Mouse (Mus musculus) limb, embryonic 14.5 days (tissue): ENCODE measurements around the gene Plce1. TPM values are rescaled to one million over a fixed set of nuclear protein-coding genes. Genes with fewer than 3 reads are reported as not detected.
A peak's percentile ranks its signal among the peaks of the same experiment; 100 is the strongest.

Source experiments
- ATAC-seq: fragments of 200-750 bp; cut with Nextera tagmentation; 2 replicates; pipeline ENCODE4 v1.8.0; 2017; ENCODE audit warnings: low read depth, moderate number of reproducible peaks, moderate TSS enrichment; ENCODE audit not compliant: low FRiP score
- DNase-seq: peaks from one replicate; pipeline ENCODE4 v3.0.0-alpha.2; 2015; ENCODE audit warnings: low spot score
- H3K27ac ChIP-seq: fragments of 300-500 bp; sonication (generic); replicated peaks from 2 replicates; pipeline ENCODE4 v1.5.1; 2014; ENCODE audit warnings: low read depth, mild to moderate bottlenecking, low read length, moderate library complexity, mixed read lengths
- H3K27me3 ChIP-seq: fragments of 300-500 bp; sonication (generic); 2 replicates; pipeline ENCODE4 v1.6.1; 2014; ENCODE audit warnings: low read length, mixed read lengths; ENCODE audit not compliant: control insufficient read depth, insufficient read depth
- H3K36me3 ChIP-seq: fragments of 300-500 bp; sonication (generic); 2 replicates; pipeline ENCODE4 v1.6.1; 2014; ENCODE audit warnings: mild to moderate bottlenecking, low read length, moderate library complexity, mixed read lengths; ENCODE audit not compliant: control insufficient read depth, insufficient read depth
- H3K4me1 ChIP-seq: fragments of 300-500 bp; sonication (generic); 2 replicates; pipeline ENCODE4 v1.6.1; 2014; ENCODE audit warnings: antibody characterized with exemption, low read length, mixed read lengths; ENCODE audit not compliant: control insufficient read depth, insufficient read depth
- H3K4me2 ChIP-seq: fragments of 300-500 bp; sonication (generic); replicated peaks from 2 replicates; pipeline ENCODE4 v1.6.1; 2014; ENCODE audit warnings: low read depth, mild to moderate bottlenecking, low read length, moderate library complexity; ENCODE audit not compliant: severe bottlenecking
- H3K4me3 ChIP-seq: fragments of 300-500 bp; sonication (generic); replicated peaks from 2 replicates; pipeline ENCODE4 v1.5.1; 2014; ENCODE audit warnings: low read length
- H3K9ac ChIP-seq: fragments of 300-500 bp; sonication (generic); 2 replicates; pipeline ENCODE4 v1.6.1; 2014; ENCODE audit warnings: mild to moderate bottlenecking, low read depth, low read length, moderate library complexity; ENCODE audit not compliant: severe bottlenecking
- H3K9me3 ChIP-seq: fragments of 300-500 bp; sonication (generic); 2 replicates; pipeline ENCODE4 v1.6.1; 2016; ENCODE audit warnings: low read length; ENCODE audit not compliant: control insufficient read depth
- POLR2A ChIP-seq: fragments of 200-500 bp; IDR thresholded peaks from 2 replicates; pipeline ENCODE4 v1.8.0; 2012; ENCODE audit warnings: inconsistent platforms, mild to moderate bottlenecking, moderate library complexity, borderline replicate concordance; ENCODE audit not compliant: insufficient read depth, insufficient read length; ENCODE audit errors: extremely low read depth
- WGBS: fragments of 180-500 bp; shearing (Covaris S2); extraction: QIAGEN DNeasy Blood & Tissue Kit; methylation state at CpG from one replicate; pipeline ENCODE4 v1.1.7; 2014; 5-methylcytosine and 5-hydroxymethylcytosine counted together
- polyA plus RNA-seq, 2 experiments: library from polyadenylated mRNA; depleted of rRNA in 1 of 2; stranded (reverse) in 1 of 2; unstranded in 1 of 2; fragments of >200 nt; fragmentation: Nextera tagmentation in 1 of 2; extraction: Ambion mirVana in 1 of 2; gene quantifications; 2 replicates each; pipeline versions ENCODE4 v1.2.1 to v1.2.3; 2012 to 2014

Plce1 gene
- polyA plus RNA-seq, 2 experiments = 12.6 to 13.3 TPM

DNA sequence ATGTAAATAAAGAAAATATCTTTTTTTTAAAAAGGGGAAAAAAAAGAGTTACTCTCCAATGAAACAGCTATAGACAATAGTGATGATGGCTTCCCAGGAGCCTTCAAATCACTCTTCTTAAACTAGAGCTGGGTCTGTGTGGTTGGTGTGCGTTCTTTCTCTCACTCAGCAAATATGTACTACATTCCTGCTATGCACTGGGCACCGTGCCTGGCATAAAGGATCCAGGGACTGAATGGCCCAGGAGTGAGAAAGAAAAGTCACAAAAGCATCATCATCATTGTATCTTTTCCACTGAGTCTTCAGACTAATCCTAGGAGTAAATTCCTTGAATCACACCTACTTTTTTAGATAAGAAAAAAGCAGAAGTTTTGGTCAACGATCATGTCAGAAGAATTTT is 276.3 kb downstream of the Plce1 start:
- ATAC-seq = no peak
- Histone ChIP-seq H3K27me3 (no peaks in the 10 kb centered on the region), H3K9me3 (no peaks in the 10 kb centered on the region), H3K4me2 (no peak overlapping the region), H3K9ac (no peak overlapping the region), H3K36me3 (0 out of 2 replicates have a peak, but pooled peaks cover 9% of the 10 kb centered on the region), H3K4me3 (no peak overlapping the region), H3K27ac (no peak overlapping the region), H3K4me1 (peaks cover 7% of the 10 kb centered on the region; the same call in 1 of the 2 replicates)
- DNase-seq = no peak
- WGBS = 83% methylated on average over 3 of the region's 3 CpGs
- no peak for TF ChIP-seq POLR2A

DNA sequence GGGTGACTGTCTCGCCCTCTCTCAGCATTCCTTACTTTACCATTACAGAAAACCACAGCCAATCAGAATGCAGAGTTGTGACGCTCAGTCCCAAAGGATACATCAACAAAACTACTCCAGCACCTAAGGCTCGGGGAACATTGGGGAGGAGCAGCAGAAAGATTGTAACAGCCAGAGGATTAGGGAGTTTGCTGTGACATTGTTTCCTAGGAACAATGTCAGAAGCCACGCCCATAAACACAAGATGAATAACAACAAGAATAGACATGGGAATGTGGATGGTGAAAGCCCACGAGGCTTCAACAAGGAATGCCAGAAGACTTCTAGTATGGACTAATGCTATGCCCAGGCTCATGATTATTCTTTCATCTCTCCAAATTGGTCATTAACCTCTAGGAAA is 277.1 kb downstream of the Plce1 start:
- no peak overlapping the region for H3K4me3 ChIP-seq
- no peak overlapping the region for H3K4me2 ChIP-seq
- H3K9me3 ChIP-seq = no peaks in the 10 kb centered on the region
- no peaks in the 10 kb centered on the region for H3K27me3 ChIP-seq
- DNase-seq (no peak), ATAC-seq (no peak)
- no peak overlapping the region for H3K27ac ChIP-seq
- H3K9ac ChIP-seq = no peak overlapping the region
- H3K4me1 ChIP-seq = peaks cover 7% of the 10 kb centered on the region; the same call in 1 of the 2 replicates
- no peak for TF ChIP-seq POLR2A
- 55% methylated on average over 5 of the region's 5 CpGs for WGBS
- 0 out of 2 replicates have a peak, but pooled peaks cover 9% of the 10 kb centered on the region for H3K36me3 ChIP-seq

DNA sequence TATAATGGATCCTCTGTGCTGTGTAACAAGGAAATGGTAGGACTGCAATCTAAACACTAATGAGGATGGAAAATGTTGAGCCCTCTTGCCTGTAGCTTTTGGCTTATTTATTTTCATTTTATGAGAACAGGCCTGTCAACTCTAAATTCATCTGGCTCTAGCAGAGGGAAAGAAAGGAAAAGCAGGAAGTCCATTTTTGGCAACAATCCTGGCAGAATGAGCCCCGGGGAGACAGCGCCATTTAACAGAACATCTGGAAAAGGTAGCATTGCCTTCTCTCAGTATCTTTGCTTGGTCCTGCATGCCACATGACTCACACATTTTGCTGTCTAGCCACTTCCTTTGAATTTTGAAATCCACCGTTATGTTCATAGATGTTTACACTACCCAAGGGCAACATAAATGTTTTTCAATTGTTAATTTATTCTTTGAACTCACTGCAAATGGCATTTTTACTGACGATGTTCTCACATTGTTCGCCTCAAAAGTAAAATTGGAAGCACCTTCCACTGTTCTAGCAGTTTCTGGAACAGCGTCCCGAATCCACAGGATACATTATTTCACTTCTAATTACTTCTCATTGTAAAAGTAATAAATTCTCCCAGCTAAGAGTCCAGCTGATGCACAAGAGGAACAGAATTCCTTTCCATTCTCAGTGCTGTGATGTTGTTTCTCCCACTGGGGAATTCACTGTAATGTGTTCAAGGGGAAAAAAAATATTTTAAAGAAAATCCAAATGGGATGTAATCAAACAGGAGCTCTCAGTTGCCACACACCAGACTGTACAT is 278.0 kb downstream of the Plce1 start:
- Histone ChIP-seq H3K9ac (no peak overlapping the region), H3K4me1 (peaks cover 7% of the 10 kb centered on the region; the same call in 1 of the 2 replicates), H3K27me3 (no peaks in the 10 kb centered on the region), H3K36me3 (0 out of 2 replicates have a peak, but pooled peaks cover 9% of the 10 kb centered on the region), H3K4me2 (no peak overlapping the region), H3K27ac (no peak overlapping the region), H3K9me3 (no peaks in the 10 kb centered on the region), H3K4me3 (no peak overlapping the region)
- ATAC-seq = peak; percentile 83
- peak; percentile 82 for DNase-seq
- no peak for TF ChIP-seq POLR2A
- 11% methylated on average over 7 of the region's 7 CpGs for WGBS

DNA sequence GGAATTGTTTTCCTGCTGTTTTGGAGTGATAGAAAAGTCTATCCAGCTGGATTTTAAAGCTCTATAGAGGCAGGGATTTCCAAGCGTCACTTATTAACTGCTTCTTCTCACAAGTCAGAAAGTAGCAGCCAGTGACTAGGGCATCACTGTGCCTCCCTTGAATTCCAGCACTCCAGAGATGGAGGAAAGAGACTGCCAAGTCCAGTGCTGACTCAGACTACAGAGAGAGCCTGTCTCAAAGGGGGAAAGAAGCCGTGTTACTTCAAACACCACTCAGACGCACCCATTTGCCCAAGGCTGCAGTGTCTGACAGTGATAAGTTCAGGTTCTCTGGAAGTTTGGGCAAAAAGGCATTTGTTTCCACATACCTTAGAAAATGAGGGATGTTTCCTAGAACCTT is 279.5 kb downstream of the Plce1 start:
- no peak for DNase-seq

DNA sequence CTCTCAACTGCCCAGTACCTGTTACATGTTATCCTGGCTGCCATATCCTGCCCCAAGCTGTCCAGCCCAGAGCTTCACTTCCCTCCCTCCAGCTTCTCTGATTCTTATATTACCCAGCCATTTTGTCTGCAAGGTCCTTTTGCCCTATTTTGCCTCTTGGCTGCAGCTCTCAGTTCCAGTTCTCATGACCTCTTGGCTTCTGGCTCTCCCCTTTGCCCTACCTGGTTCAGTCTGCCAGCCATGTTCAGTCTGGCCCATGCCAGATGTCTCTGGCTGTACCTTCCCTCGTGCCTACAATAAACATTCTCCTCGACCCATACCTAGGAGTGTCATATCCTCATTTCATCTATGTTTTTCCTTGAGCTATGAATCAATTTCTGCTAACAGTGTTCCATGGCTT is 285.4 kb downstream of the Plce1 start:
- no peak for TF ChIP-seq POLR2A
- Histone ChIP-seq H3K4me1 (no peaks in the 10 kb centered on the region), H3K9ac (no peak overlapping the region), H3K4me3 (no peak overlapping the region), H3K36me3 (peaks cover 6% of the 10 kb centered on the region; the same call in 1 of the 2 replicates), H3K4me2 (no peak overlapping the region), H3K27me3 (no peaks in the 10 kb centered on the region), H3K27ac (no peak overlapping the region), H3K9me3 (no peaks in the 10 kb centered on the region)
- DNase-seq (no peak), ATAC-seq (no peak)
- 79% methylated on average over 2 of the region's 2 CpGs for whole genome bisulfite sequencing

More for the DNA sequence above, 279.5 kb downstream of the Plce1 start:
- no peaks in the 10 kb centered on the region for H3K27me3 ChIP-seq
- no peaks in the 10 kb centered on the region for H3K9me3 ChIP-seq
- no peak overlapping the region for H3K27ac ChIP-seq
- no peak for TF ChIP-seq POLR2A
- H3K4me1 ChIP-seq = peaks cover 7% of the 10 kb centered on the region; the same call in 1 of the 2 replicates
- WGBS = 41% methylated on average over 3 of the region's 3 CpGs
- ATAC-seq = no peak
- no peak overlapping the region for H3K4me3 ChIP-seq
- 0 out of 2 replicates have a peak, but pooled peaks cover 9% of the 10 kb centered on the region for H3K36me3 ChIP-seq
- H3K4me2 ChIP-seq = no peak overlapping the region
- H3K9ac ChIP-seq = no peak overlapping the region

DNA sequence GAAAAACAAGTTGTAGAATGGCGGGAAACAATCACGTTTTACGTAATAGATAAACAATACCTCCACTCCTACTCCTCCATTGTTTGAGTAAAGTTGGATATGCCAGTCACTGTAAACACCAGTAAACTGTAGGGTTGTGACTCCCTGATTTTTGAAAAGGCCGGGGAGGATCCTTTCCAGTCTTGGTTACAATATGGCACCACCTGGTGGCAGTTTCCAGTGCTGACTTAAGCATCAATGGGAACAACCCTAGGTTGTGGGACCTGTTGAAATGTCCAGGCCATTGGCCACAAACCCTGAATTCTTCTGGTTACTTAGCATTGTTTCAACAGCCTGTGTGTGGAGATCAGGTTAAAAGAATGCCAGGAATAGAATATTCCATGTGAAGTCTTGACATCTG is 294.6 kb downstream of the Plce1 start:
- Histone ChIP-seq H3K4me2 (no peak overlapping the region), H3K9me3 (no peaks in the 10 kb centered on the region), H3K27me3 (no peaks in the 10 kb centered on the region), H3K9ac (no peak overlapping the region), H3K4me3 (no peak overlapping the region), H3K36me3 (no peaks in the 10 kb centered on the region; the same call in 1 of the 2 replicates), H3K4me1 (no peaks in the 10 kb centered on the region), H3K27ac (no peak overlapping the region)
- WGBS = 60% methylated on average over 4 of the region's 4 CpGs
- no peak for TF ChIP-seq POLR2A
- peak; percentile 70 for DNase-seq
- no peak for ATAC-seq
